Mouse (Mus musculus) MEL (cell line): ENCODE data around the gene Cemip.

Source experiments
- CTCF ChIP-seq, 3 experiments: IDR thresholded peaks in 2 of 3; conservative IDR thresholded peaks in 1 of 3; 2 replicates each; pipeline ENCODE4 v1.5.1; 2011 to 2012; ENCODE audit warnings: low read length in 3 of 3, low read depth in 2 of 3, mild to moderate bottlenecking in 2 of 3, improper control_type of control experiment in 1 of 3, inconsistent platforms in 1 of 3, mixed read lengths in 1 of 3, moderate library complexity in 1 of 3; ENCODE audit not compliant: control insufficient read depth in 1 of 3, insufficient read depth in 1 of 3, poor library complexity in 1 of 3, severe bottlenecking in 1 of 3
- EP300 ChIP-seq, 2 experiments: IDR thresholded peaks; 2 replicates each; pipeline ENCODE4 v1.6.1; 2011; ENCODE audit warnings: improper control_type of control experiment in 2 of 2, low read length in 2 of 2, low read depth in 1 of 2, mild to moderate bottlenecking in 1 of 2
- MAX ChIP-seq: IDR thresholded peaks from 2 replicates; pipeline ENCODE4 v1.6.1; 2011; ENCODE audit warnings: low read length, improper control_type of control experiment
- MYB ChIP-seq: IDR thresholded peaks from 2 replicates; pipeline ENCODE4 v1.6.1; 2011; ENCODE audit warnings: mild to moderate bottlenecking, low read depth, low read length, improper control_type of control experiment
- NRF1 ChIP-seq: IDR thresholded peaks from 2 replicates; pipeline ENCODE4 v1.6.1; 2014; ENCODE audit warnings: low read depth, mild to moderate bottlenecking, inconsistent platforms, low read length, improper control_type of control experiment, moderate library complexity; ENCODE audit not compliant: poor library complexity, insufficient read depth, severe bottlenecking
- SIN3A ChIP-seq: IDR thresholded peaks from 2 replicates; pipeline ENCODE4 v1.6.1; 2012; ENCODE audit warnings: low read length, improper control_type of control experiment, inconsistent platforms
- TBP ChIP-seq: IDR thresholded peaks from 2 replicates; pipeline ENCODE4 v1.8.0; 2011; ENCODE audit warnings: low read depth, low read length, improper control_type of control experiment
- TCF12 ChIP-seq: IDR thresholded peaks from 2 replicates; pipeline ENCODE4 v1.6.1; 2014; ENCODE audit warnings: low read depth, mild to moderate bottlenecking, inconsistent platforms, low read length, improper control_type of control experiment, moderate library complexity
- ZC3H11A ChIP-seq: IDR thresholded peaks from 2 replicates; pipeline ENCODE4 v1.6.1; 2012; ENCODE audit warnings: low read depth, mild to moderate bottlenecking, inconsistent platforms, low read length, improper control_type of control experiment
- ZKSCAN1 ChIP-seq: IDR thresholded peaks from 2 replicates; pipeline ENCODE4 v1.6.1; 2012; ENCODE audit warnings: low read depth, mild to moderate bottlenecking, inconsistent platforms, low read length, improper control_type of control experiment, moderate library complexity

DNA sequence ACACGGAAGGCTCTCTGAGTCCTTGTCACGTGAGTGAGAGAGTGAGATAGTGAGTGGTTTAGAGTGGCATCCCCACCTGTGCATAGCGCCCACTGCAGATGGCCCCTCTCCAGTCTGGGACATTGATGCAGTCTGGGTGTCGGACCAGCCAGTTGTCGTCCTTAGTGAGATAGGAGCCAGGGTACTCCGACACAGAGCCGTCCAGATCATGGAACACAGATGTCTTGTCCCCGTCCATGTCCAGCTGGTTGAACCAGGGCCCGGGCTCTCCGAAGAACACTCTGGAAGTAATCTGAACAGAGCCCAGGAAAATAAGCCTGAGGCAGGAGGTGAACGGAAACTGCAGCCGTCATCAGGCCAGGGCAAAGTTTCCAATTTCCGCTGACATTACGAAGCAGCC is 135.0 kb downstream of the Cemip start:
- TF ChIP-seq ZKSCAN1 = no peak
- TF ChIP-seq CTCF (IDR thresholded peaks at IDR 0.05 in 2 of 3, conservative IDR thresholded peaks at IDR 0.05 in 1 of 3; ENCODE audit: control insufficient read depth in 1 of 3, insufficient read depth in 1 of 3, low read depth in 2 of 3, low read length in 3 of 3, poor library complexity in 1 of 3, severe bottlenecking in 1 of 3) = no peak
- no peak for TF ChIP-seq NRF1
- TF ChIP-seq EP300 (IDR thresholded peaks at IDR 0.05; ENCODE audit: low read depth in 1 of 2, low read length in 2 of 2) = no peak
- TF ChIP-seq TCF12 = no peak
- no peak for TF ChIP-seq ZC3H11A
- TF ChIP-seq MAX = no peak
- TF ChIP-seq SIN3A = no peak
- TF ChIP-seq TBP = no peak
- no peak for TF ChIP-seq MYB
